Mouse (Mus musculus) midbrain, embryonic 11.5 days (tissue): ENCODE data around the gene Tas2r105. TPM values are rescaled to one million over a fixed set of nuclear protein-coding genes. Genes with fewer than 3 reads are reported as not detected.

Source experiments
- ATAC-seq: fragments of 200-750 bp; cut with Nextera tagmentation; 2 replicates; pipeline ENCODE4 v1.8.0; 2017; ENCODE audit warnings: moderate TSS enrichment, moderate library complexity; ENCODE audit not compliant: low FRiP score
- DNase-seq: peaks from one replicate; pipeline ENCODE4 v3.0.0; 2015; ENCODE audit warnings: low spot score; ENCODE audit errors: missing footprints
- H3K27ac ChIP-seq: fragments of 300-500 bp; sonication (generic); 2 replicates; pipeline ENCODE4 v1.5.1; 2014; ENCODE audit warnings: low read depth, low read length
- H3K27me3 ChIP-seq: fragments of 300-500 bp; sonication (generic); 2 replicates; pipeline ENCODE4 v1.6.1; 2014; ENCODE audit warnings: mild to moderate bottlenecking, low read length, moderate library complexity, mixed read lengths; ENCODE audit not compliant: control insufficient read depth, insufficient read depth
- H3K36me3 ChIP-seq: fragments of 300-500 bp; sonication (generic); 2 replicates; pipeline ENCODE4 v1.6.1; 2014; ENCODE audit warnings: mild to moderate bottlenecking, low read length, moderate library complexity, mixed read lengths; ENCODE audit not compliant: control insufficient read depth, insufficient read depth
- H3K4me1 ChIP-seq: fragments of 300-500 bp; sonication (generic); 2 replicates; pipeline ENCODE4 v1.6.1; 2014; ENCODE audit warnings: low read length; ENCODE audit not compliant: control insufficient read depth, insufficient read depth
- H3K4me2 ChIP-seq: fragments of 300-500 bp; sonication (generic); 2 replicates; pipeline ENCODE4 v1.6.1; 2014; ENCODE audit warnings: mild to moderate bottlenecking, moderate library complexity
- H3K4me3 ChIP-seq: fragments of 300-500 bp; sonication (generic); 2 replicates; pipeline ENCODE4 v1.5.1; 2014; ENCODE audit warnings: low read depth, low read length
- H3K9ac ChIP-seq: fragments of 300-500 bp; sonication (generic); 2 replicates; pipeline ENCODE4 v1.6.1; 2014; ENCODE audit warnings: low read length
- H3K9me3 ChIP-seq: fragments of 300-500 bp; sonication (generic); 2 replicates; pipeline ENCODE4 v1.6.1; 2016; ENCODE audit warnings: low read length; ENCODE audit not compliant: control insufficient read depth
- WGBS: fragments of 180-500 bp; shearing (Covaris S2); extraction: QIAGEN DNeasy Blood & Tissue Kit; methylation state at CpG from one replicate; pipeline ENCODE4 v1.1.7; 2014; 5-methylcytosine and 5-hydroxymethylcytosine counted together
- polyA plus RNA-seq: library from polyadenylated mRNA; unstranded; fragments of >200 nt; fragmentation: Nextera tagmentation; extraction: Ambion mirVana; gene quantifications from 2 replicates; pipeline ENCODE4 v1.2.1, GENCODE M21; 2014

Gene Tas2r105
- polyA plus RNA-seq: not detected in 2 replicates

- WGBS: 89% methylated on average over 1 of the region's 1 CpGs
- no peak for ATAC-seq
These were observed at the start of gene Tas2r105 for GRCm38 (mm10) chr6:131687395-131687794. Gene Tas2r105, minus strand, starts transcription at chr6:131687495.

DNA sequence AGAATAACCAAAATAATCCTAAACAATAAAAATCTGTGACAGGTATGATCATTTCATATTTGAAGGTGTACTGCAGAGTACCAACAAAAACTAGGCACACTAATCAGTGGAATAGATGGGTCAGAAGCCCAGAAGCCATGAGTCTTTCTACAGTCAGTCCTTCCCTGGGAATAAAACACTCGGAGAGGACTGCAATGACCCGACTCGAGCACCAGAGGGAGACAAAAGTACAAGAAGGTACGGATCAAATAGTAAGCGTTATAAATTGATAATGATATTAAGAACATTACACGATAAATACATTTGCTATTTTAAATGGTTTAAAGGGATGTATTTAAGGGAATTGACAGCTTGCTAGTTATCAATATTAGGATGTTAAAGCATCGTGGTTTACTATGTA lies 25.5 kb upstream of the Tas2r105 start:
- no peak overlapping the region for H3K4me2 ChIP-seq
- WGBS: 41% methylated on average over 7 of the region's 7 CpGs

More at GRCm38 (mm10) chr6:131687395-131687794, at the start of gene Tas2r105:
- Histone ChIP-seq H3K27ac (no peak within 1 kb of the TSS), H3K9ac (no peak within 1 kb of the TSS), H3K4me2 (no peak within 1 kb of the TSS), H3K27me3 (no peaks in the 10 kb centered on the region), H3K4me1 (no peaks in the 10 kb centered on the region), H3K36me3 (no peaks in the 10 kb centered on the region), H3K9me3 (no peaks in the 10 kb centered on the region; the same call in 1 of the 2 replicates), H3K4me3 (no peak within 1 kb of the TSS)
- DNase-seq: no peak

DNA sequence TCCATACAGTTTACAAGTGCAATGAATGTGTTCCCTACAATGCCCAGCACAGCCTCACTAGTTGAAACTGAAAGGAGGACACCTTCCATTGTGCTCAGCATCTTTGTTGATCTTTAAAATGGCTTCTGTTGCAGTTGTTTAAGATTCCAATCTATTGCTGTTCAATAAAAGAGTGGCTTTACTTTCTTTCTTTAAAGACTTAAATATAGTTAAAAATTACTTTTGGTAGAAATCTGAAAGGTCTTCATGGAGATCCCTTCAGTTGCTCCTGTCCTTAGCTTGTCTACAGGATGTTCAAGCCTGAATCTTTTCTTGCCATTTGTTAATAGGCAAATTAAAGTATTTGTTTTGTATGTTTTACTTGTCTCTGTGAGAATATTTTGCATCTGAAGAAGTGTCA lies 2.7 kb upstream of the Tas2r105 start, which contains the start of gene Tas2r114:
Gene Tas2r114, minus strand, starts transcription at position 101 of the 400 bp plus-strand sequence.
- H3K4me2 ChIP-seq: no peak within 1 kb of the TSS
- no peak within 1 kb of the TSS for H3K4me3 ChIP-seq

More for the DNA sequence above, 25.5 kb upstream of the Tas2r105 start:
- no peak for DNase-seq
- ATAC-seq: no peak
- Histone ChIP-seq H3K27me3 (no peaks in the 10 kb centered on the region), H3K27ac (no peak overlapping the region), H3K9ac (no peak overlapping the region), H3K4me1 (no peaks in the 10 kb centered on the region), H3K4me3 (no peak overlapping the region), H3K9me3 (peaks cover 4% of the 10 kb centered on the region), H3K36me3 (no peaks in the 10 kb centered on the region)

DNA sequence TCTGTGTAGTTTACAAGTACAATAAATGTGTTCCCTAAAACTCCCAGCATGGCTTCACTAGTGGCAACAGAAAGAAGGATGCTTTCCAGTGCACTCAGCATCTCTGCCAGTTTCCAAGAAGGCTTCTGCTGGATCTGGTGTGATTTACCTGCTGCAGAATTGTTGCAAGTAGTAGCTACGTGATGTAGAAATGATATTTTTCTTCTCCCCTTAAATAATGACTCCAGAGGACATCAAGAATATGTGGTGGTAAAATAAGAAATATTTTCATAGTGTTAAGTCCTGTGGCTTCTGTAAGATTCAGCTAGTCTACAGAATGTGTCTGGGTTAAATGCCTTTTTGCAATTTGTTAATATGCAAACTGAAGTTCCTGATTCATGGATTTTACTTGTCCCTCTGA lies 1.7 kb downstream of the Tas2r105 start, which contains the start of gene Tas2r104:
Gene Tas2r104, minus strand, starts transcription at position 101 of the 400 bp plus-strand sequence.
- Histone ChIP-seq H3K27ac (no peak within 1 kb of the TSS), H3K4me2 (no peak within 1 kb of the TSS), H3K4me1 (no peaks in the 10 kb centered on the region), H3K36me3 (no peaks in the 10 kb centered on the region), H3K9me3 (no peaks in the 10 kb centered on the region), H3K27me3 (no peaks in the 10 kb centered on the region), H3K9ac (no peak within 1 kb of the TSS), H3K4me3 (no peak within 1 kb of the TSS)
- DNase-seq (no peak), ATAC-seq (no peak)
- 69% methylated on average over 1 of the region's 1 CpGs for WGBS

More for the DNA sequence above, 2.7 kb upstream of the Tas2r105 start, which contains the start of gene Tas2r114:
- Histone ChIP-seq H3K9ac (no peak within 1 kb of the TSS), H3K36me3 (no peaks in the 10 kb centered on the region), H3K27me3 (no peaks in the 10 kb centered on the region), H3K9me3 (no peaks in the 10 kb centered on the region; the same call in 1 of the 2 replicates), H3K4me1 (no peaks in the 10 kb centered on the region), H3K27ac (no peak within 1 kb of the TSS)
- ATAC-seq (no peak), DNase-seq (no peak)

- no peak within 1 kb of the TSS for H3K4me2 ChIP-seq
- WGBS: 79% methylated on average over 3 of the region's 3 CpGs
- ATAC-seq: no peak
- no peak within 1 kb of the TSS for H3K4me3 ChIP-seq
- H3K9ac ChIP-seq: no peak within 1 kb of the TSS
- no peak for DNase-seq
- H3K27me3 ChIP-seq: no peaks in the 10 kb centered on the region
- H3K36me3 ChIP-seq: no peaks in the 10 kb centered on the region
- no peaks in the 10 kb centered on the region for H3K4me1 ChIP-seq
- no peak within 1 kb of the TSS for H3K27ac ChIP-seq
- peaks cover 3% of the 10 kb centered on the region; the same call in 1 of the 2 replicates for H3K9me3 ChIP-seq
These were observed 8.5 kb downstream of the Tas2r105 start, which contains the start of gene Tas2r106 for GRCm38 (mm10) chr6:131678786-131679185. Gene Tas2r106, minus strand, starts transcription at chr6:131678886.

GRCm38 (mm10) chr6:131660049-131660448 lies 27.2 kb downstream of the Tas2r105 start, which contains the start of gene Tas2r107:
Gene Tas2r107, minus strand, starts transcription at chr6:131660149.
- DNase-seq (no peak), ATAC-seq (no peak)
- no peaks in the 10 kb centered on the region for H3K4me1 ChIP-seq
- H3K4me2 ChIP-seq: no peak within 1 kb of the TSS
- no peak within 1 kb of the TSS for H3K9ac ChIP-seq
- no peak within 1 kb of the TSS for H3K27ac ChIP-seq
- H3K9me3 ChIP-seq: no peaks in the 10 kb centered on the region; the same call in 1 of the 2 replicates
- H3K4me3 ChIP-seq: no peak within 1 kb of the TSS
- no peaks in the 10 kb centered on the region for H3K27me3 ChIP-seq
- no peaks in the 10 kb centered on the region for H3K36me3 ChIP-seq

Other genes starting within 250 kb of the Tas2r105 start
- not detected in 2 replicates for gene 5430401F13Rik, start 201.1 kb downstream of the Tas2r105 start, polyA plus RNA-seq
- gene Gm6619, start 201.1 kb downstream of the Tas2r105 start, polyA plus RNA-seq: not detected in 2 replicates
- not detected in 2 replicates for gene Tas2r130, start 56.6 kb downstream of the Tas2r105 start, polyA plus RNA-seq
- not detected in 2 replicates for gene Tas2r107, start 27.3 kb downstream of the Tas2r105 start, polyA plus RNA-seq
- gene Tas2r106, start 8.6 kb downstream of the Tas2r105 start, polyA plus RNA-seq: not detected in 2 replicates
- not detected in 2 replicates for gene Tas2r104, start 1.8 kb downstream of the Tas2r105 start, polyA plus RNA-seq
- gene Tas2r114, start 2.6 kb upstream of the Tas2r105 start, polyA plus RNA-seq: not detected in 2 replicates